10 mouse cellular contexts compared by ENCODE assay signal in the genomic region with DNA sequence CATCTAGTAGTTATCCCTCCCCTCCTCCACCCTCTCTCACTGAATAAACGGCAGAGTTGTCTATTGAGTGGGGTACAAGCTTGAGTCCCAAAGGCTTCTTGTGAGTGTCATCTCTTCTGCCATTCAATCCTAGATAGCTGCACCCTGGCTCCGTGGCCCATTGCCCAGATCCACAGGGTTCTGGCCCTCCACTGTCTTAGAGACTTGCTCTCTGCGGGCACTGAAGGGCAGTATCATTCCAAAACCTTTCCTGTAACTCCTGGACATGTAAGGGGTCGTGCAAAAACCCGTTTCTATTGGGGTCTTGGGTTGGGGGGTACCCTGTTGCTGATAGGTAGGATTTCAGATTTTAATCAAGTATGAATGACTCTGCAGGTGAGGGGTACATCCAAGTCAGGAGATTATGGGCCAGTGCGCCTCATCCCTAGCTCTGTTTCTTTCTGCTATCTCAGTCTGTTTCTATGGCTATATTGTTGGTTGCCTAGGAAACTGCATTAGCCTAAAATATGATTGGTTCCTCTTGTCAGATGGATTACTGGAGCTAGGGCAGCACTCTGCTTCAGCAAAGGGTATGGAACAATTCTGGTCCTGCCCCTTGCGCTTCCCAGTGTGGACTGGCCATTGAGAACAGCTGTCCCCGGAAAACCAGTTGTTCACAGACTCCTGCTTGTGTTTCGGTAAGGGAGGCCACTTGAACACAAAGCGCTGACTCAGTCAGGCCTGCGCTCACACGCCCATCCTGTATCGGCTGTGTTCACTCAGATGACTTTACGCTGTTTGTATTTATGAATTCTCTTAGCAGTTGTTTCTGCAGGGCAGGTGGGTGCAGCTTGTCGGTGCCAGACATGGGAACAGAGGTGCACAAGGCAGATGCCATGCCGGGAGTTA.
A peak's percentile ranks its signal among the peaks of the same experiment; 100 is the strongest.
DNase-seq lines count a peak whose midpoint lies in the region; ATAC-seq lines count a peak whose summit lies in the region.
"Had no signal": no experiment of that assay in that cellular context is flagged by ENCODE, and none has a peak within 500 bp of the region (broad histone marks: within the 10 kb centered on the region; RNA-seq: fewer than 3 reads in every experiment).

No protein-coding gene starts in this region.

- intact Hi-C loops in heart, postnatal 10 days (cut with DNase I) = no loop called here

- peak overlapping the region; percentile 39; the same call in 1 of the 2 replicates for H3K27ac ChIP-seq in forebrain, embryonic 14.5 days (ENCODE audit: low read depth, low read length)
- no peak overlapping the region for H3K27ac ChIP-seq in hindbrain, embryonic 16.5 days (ENCODE audit: low read depth, low read length)
- peak overlapping the region; percentile 66 for H3K27ac ChIP-seq in midbrain, embryonic 15.5 days

- no peaks in the 10 kb centered on the region for H3K27me3 ChIP-seq in forebrain, embryonic 14.5 days (replicated peaks; ENCODE audit: control insufficient read depth, insufficient read depth, low read length)
- H3K27me3 ChIP-seq in hindbrain, embryonic 16.5 days (replicated peaks; ENCODE audit: control insufficient read depth, insufficient read depth, low read length) = no peaks in the 10 kb centered on the region
- H3K27me3 ChIP-seq in midbrain, embryonic 15.5 days (replicated peaks) = no peaks in the 10 kb centered on the region

- WGBS in forebrain, embryonic 14.5 days = 74% methylated on average over 16 of the region's 16 CpGs
- WGBS in hindbrain, embryonic 16.5 days = 57% methylated on average over 16 of the region's 16 CpGs
- WGBS in midbrain, embryonic 15.5 days = 39% methylated on average over 16 of the region's 16 CpGs

- no peak overlapping the region for H3K4me3 ChIP-seq in forebrain, embryonic 14.5 days (ENCODE audit: low read depth, low read length)
- peak overlapping the region; percentile 4; the same call in 1 of the 2 replicates for H3K4me3 ChIP-seq in hindbrain, embryonic 16.5 days (ENCODE audit: low read length)
- H3K4me3 ChIP-seq in midbrain, embryonic 15.5 days = peak overlapping the region; percentile 29

- H3K4me1 ChIP-seq in forebrain, embryonic 14.5 days (ENCODE audit: control insufficient read depth, insufficient read depth, low read length) = peaks cover 33% of the 10 kb centered on the region
- H3K4me1 ChIP-seq in hindbrain, embryonic 16.5 days (ENCODE audit: control insufficient read depth, insufficient read depth, low read depth, low read length) = peaks cover 37% of the 10 kb centered on the region
- H3K4me1 ChIP-seq in midbrain, embryonic 15.5 days = peaks cover 48% of the 10 kb centered on the region

- no peaks in the 10 kb centered on the region for H3K9me3 ChIP-seq in forebrain, embryonic 14.5 days (replicated peaks; ENCODE audit: control insufficient read depth, low read length)
- H3K9me3 ChIP-seq in hindbrain, embryonic 16.5 days (ENCODE audit: control insufficient read depth, low read length) = no peaks in the 10 kb centered on the region
- no peaks in the 10 kb centered on the region for H3K9me3 ChIP-seq in midbrain, embryonic 15.5 days

- H3K4me2 ChIP-seq in forebrain, embryonic 14.5 days (ENCODE audit: low read length) = peak overlapping the region; percentile 31
- H3K4me2 ChIP-seq in hindbrain, embryonic 16.5 days (ENCODE audit: low read length) = peak overlapping the region; percentile 41
- peak overlapping the region; percentile 81 for H3K4me2 ChIP-seq in midbrain, embryonic 15.5 days

- DNase-seq in layer of hippocampus, postnatal 36 days = peak; percentile 29 to 32
- no peak for DNase-seq in layer of hippocampus, postnatal 25 days (ENCODE audit: extremely low spot score in 1 of 2, low spot score in 1 of 2)
- peak; percentile 55 for DNase-seq in forebrain, embryonic 14.5 days (ENCODE audit: low spot score)
- no peak for DNase-seq in thymus, postnatal 36 days
- no peak for DNase-seq in heart, adult 11 months
- no peak for DNase-seq in heart, postnatal 10 days
- DNase-seq: adrenal gland, adult 8-10 months; kidney, postnatal 25 days had no signal

- H3K9ac ChIP-seq in forebrain, embryonic 14.5 days (ENCODE audit: low read length) = peak overlapping the region; percentile 35; the same call in 1 of the 2 replicates
- peak overlapping the region; percentile 35; the same call in 1 of the 2 replicates for H3K9ac ChIP-seq in hindbrain, embryonic 16.5 days (ENCODE audit: low read depth, low read length)
- H3K9ac ChIP-seq in midbrain, embryonic 15.5 days = peak overlapping the region; percentile 27; the same call in 1 of the 2 replicates

- no peak for ATAC-seq in forebrain, embryonic 14.5 days
- ATAC-seq in hindbrain, embryonic 16.5 days = no peak
- ATAC-seq in midbrain, embryonic 15.5 days (replicated peaks) = no peak

- peaks cover 6% of the 10 kb centered on the region; the same call in 1 of the 2 replicates for H3K36me3 ChIP-seq in forebrain, embryonic 14.5 days (ENCODE audit: control insufficient read depth, insufficient read depth, low read length)
- H3K36me3 ChIP-seq in hindbrain, embryonic 16.5 days (ENCODE audit: control insufficient read depth, insufficient read depth, low read length) = no peaks in the 10 kb centered on the region
- H3K36me3 ChIP-seq in midbrain, embryonic 15.5 days (replicated peaks) = no peaks in the 10 kb centered on the region

Comparison
In these comparisons a context has a peak if more than half of its experiments do, and no peak if none do; other contexts are left out.
1. DNase-seq: peak in layer of hippocampus, postnatal 36 days (2 of 2) and forebrain, embryonic 14.5 days (single experiment); none in layer of hippocampus, postnatal 25 days (0 of 2), thymus, postnatal 36 days (0 of 2), heart, adult 11 months (single experiment) and heart, postnatal 10 days (0 of 2).
2. H3K4me2 ChIP-seq: peak in every context shown above with its lines; median percentile 81 in midbrain, embryonic 15.5 days; 41 in hindbrain, embryonic 16.5 days; 31 in forebrain, embryonic 14.5 days.
3. Peak in every context shown above with its lines, with median percentiles within 50 percentile points of each other: H3K9ac ChIP-seq.